Mouse (Mus musculus) midbrain, embryonic 16.5 days (tissue): ENCODE results near the gene Naaladl1. TPM values are rescaled to one million over a fixed set of nuclear protein-coding genes. Genes with fewer than 3 reads are reported as not detected.

Experiments
- ATAC-seq: fragments of 200-750 bp; cut with Nextera tagmentation; 2 replicates; pipeline ENCODE4 v1.8.0; 2017; ENCODE audit warnings: moderate TSS enrichment
- H3K27ac ChIP-seq: fragments of 300-500 bp; sonication (generic); 2 replicates; pipeline ENCODE4 v1.5.1; 2014; ENCODE audit warnings: mild to moderate bottlenecking, low read length, mixed read lengths
- H3K27me3 ChIP-seq: fragments of 300-500 bp; sonication (generic); 2 replicates; pipeline ENCODE4 v1.6.1; 2014; ENCODE audit warnings: low read depth, low read length, mixed read lengths; ENCODE audit not compliant: control insufficient read depth, insufficient read depth
- H3K36me3 ChIP-seq: fragments of 300-500 bp; sonication (generic); 2 replicates; pipeline ENCODE4 v1.6.1; 2014; ENCODE audit warnings: mild to moderate bottlenecking, low read length, moderate library complexity, mixed read lengths; ENCODE audit not compliant: control insufficient read depth, insufficient read depth
- H3K4me1 ChIP-seq: fragments of 300-500 bp; sonication (generic); 2 replicates; pipeline ENCODE4 v1.6.1; 2014; ENCODE audit warnings: mild to moderate bottlenecking, low read length, mixed read lengths; ENCODE audit not compliant: control insufficient read depth, insufficient read depth
- H3K4me2 ChIP-seq: fragments of 300-500 bp; sonication (generic); 2 replicates; pipeline ENCODE4 v1.6.1; 2014; ENCODE audit warnings: mild to moderate bottlenecking, low read length, mixed read lengths
- H3K4me3 ChIP-seq: fragments of 300-500 bp; sonication (generic); 2 replicates; pipeline ENCODE4 v1.5.1; 2014; ENCODE audit warnings: low read depth, mild to moderate bottlenecking, low read length, moderate library complexity, mixed read lengths
- H3K9ac ChIP-seq: fragments of 300-500 bp; sonication (generic); 2 replicates; pipeline ENCODE4 v1.6.1; 2014; ENCODE audit warnings: low read depth, low read length, mixed read lengths
- H3K9me3 ChIP-seq: fragments of 300-500 bp; sonication (generic); replicated peaks from 2 replicates; pipeline ENCODE4 v1.6.1; 2014; ENCODE audit warnings: mild to moderate bottlenecking, low read length, mixed read lengths; ENCODE audit not compliant: control insufficient read depth, poor library complexity, severe bottlenecking
- WGBS: fragments of 180-500 bp; shearing (Covaris S2); extraction: QIAGEN DNeasy Blood & Tissue Kit; methylation state at CpG from one replicate; pipeline ENCODE4 v1.1.7; 2014; 5-methylcytosine and 5-hydroxymethylcytosine counted together
- polyA plus RNA-seq: library from polyadenylated mRNA; unstranded; fragments of >200 nt; fragmentation: Nextera tagmentation; extraction: Ambion mirVana; gene quantifications from 2 replicates; pipeline ENCODE4 v1.2.1, GENCODE M21; 2015

Naaladl1 gene
- polyA plus RNA-seq, 1 experiment from 2014 or later: 0.25 TPM

GRCm38 (mm10) chr19:6073889-6074288 is 31.7 kb upstream of the Naaladl1 start:
- peaks cover 26% of the 10 kb centered on the region for H3K36me3 ChIP-seq
- peaks cover 18% of the 10 kb centered on the region for H3K4me1 ChIP-seq
- H3K4me2 ChIP-seq: no peak overlapping the region
- H3K9me3 ChIP-seq: no peaks in the 10 kb centered on the region
- no peak for ATAC-seq
- H3K9ac ChIP-seq: no peak overlapping the region
- H3K27me3 ChIP-seq: no peaks in the 10 kb centered on the region
- no peak overlapping the region for H3K4me3 ChIP-seq
- H3K27ac ChIP-seq: no peak overlapping the region
- 93% methylated on average over 5 of the region's 5 CpGs for WGBS

GRCm38 (mm10) chr19:6076564-6077393 is 28.8 kb upstream of the Naaladl1 start, which contains the start of gene Vps51:
Gene Vps51, minus strand, starts transcription at chr19:6077231.
- 1% methylated on average over 33 of the region's 33 CpGs for WGBS
- H3K4me2 ChIP-seq: peak within 1 kb of the TSS; percentile 80
- peak within 1 kb of the TSS; percentile 91 for H3K27ac ChIP-seq
- ATAC-seq: peak; percentile 93
- H3K36me3 ChIP-seq: peaks cover 12% of the 10 kb centered on the region
- peak within 1 kb of the TSS; percentile 88 for H3K9ac ChIP-seq
- peaks cover 18% of the 10 kb centered on the region for H3K4me1 ChIP-seq
- no peaks in the 10 kb centered on the region for H3K27me3 ChIP-seq
- H3K4me3 ChIP-seq: peak within 1 kb of the TSS; percentile 87
- no peaks in the 10 kb centered on the region for H3K9me3 ChIP-seq

GRCm38 (mm10) chr19:6079983-6080480 is 25.6 kb upstream of the Naaladl1 start, which contains the start of gene Tmem262:
Gene Tmem262, plus strand, starts transcription at chr19:6080033.
- Histone ChIP-seq H3K27me3 (no peaks in the 10 kb centered on the region), H3K9ac (no peak within 1 kb of the TSS), H3K9me3 (no peaks in the 10 kb centered on the region), H3K27ac (no peak within 1 kb of the TSS), H3K4me2 (no peak within 1 kb of the TSS), H3K36me3 (peaks cover 16% of the 10 kb centered on the region), H3K4me3 (no peak within 1 kb of the TSS), H3K4me1 (peaks cover 29% of the 10 kb centered on the region)
- WGBS: 94% methylated on average over 12 of the region's 12 CpGs
- no peak for ATAC-seq

- no peak within 1 kb of the TSS for H3K4me2 ChIP-seq
- H3K27ac ChIP-seq: no peak within 1 kb of the TSS
- ATAC-seq: no peak
- no peaks in the 10 kb centered on the region for H3K9me3 ChIP-seq
- H3K4me3 ChIP-seq: no peak within 1 kb of the TSS
- peaks cover 24% of the 10 kb centered on the region for H3K4me1 ChIP-seq
- H3K36me3 ChIP-seq: peaks cover 16% of the 10 kb centered on the region
- 89% methylated on average over 9 of the region's 9 CpGs for WGBS
- H3K9ac ChIP-seq: no peak within 1 kb of the TSS
- H3K27me3 ChIP-seq: no peaks in the 10 kb centered on the region
These were observed 23.4 kb upstream of the Naaladl1 start, which contains the start of gene Gm28374 for GRCm38 (mm10) chr19:6082156-6082555. Gene Gm28374, minus strand, starts transcription at chr19:6082256.

- peak within 1 kb of the TSS; percentile 78 for H3K9ac ChIP-seq
- H3K36me3 ChIP-seq: peaks cover 16% of the 10 kb centered on the region
- peak within 1 kb of the TSS; percentile 94 for H3K4me2 ChIP-seq
- peak within 1 kb of the TSS; percentile 63; the same call in 1 of the 2 replicates for H3K27ac ChIP-seq
- peaks cover 18% of the 10 kb centered on the region for H3K4me1 ChIP-seq
- H3K9me3 ChIP-seq: no peaks in the 10 kb centered on the region
- H3K27me3 ChIP-seq: no peaks in the 10 kb centered on the region
- WGBS: 0% methylated on average over 58 of the region's 58 CpGs
- ATAC-seq: peak; percentile 91
- peak within 1 kb of the TSS; percentile 76 for H3K4me3 ChIP-seq
These were observed 20.9 kb upstream of the Naaladl1 start, which contains the start of the genes Zfpl1 and Cdca5 for GRCm38 (mm10) chr19:6084478-6085248. Gene Zfpl1, minus strand, starts transcription at chr19:6084956. Gene Cdca5, plus strand, starts transcription at chr19:6084983.

GRCm38 (mm10) chr19:6085417-6085879 is 20.1 kb upstream of the Naaladl1 start:
- Histone ChIP-seq H3K27me3 (no peaks in the 10 kb centered on the region), H3K9me3 (no peaks in the 10 kb centered on the region), H3K4me1 (peaks cover 18% of the 10 kb centered on the region), H3K9ac (no peak overlapping the region), H3K4me3 (peak overlapping the region; percentile 76), H3K4me2 (peak overlapping the region; percentile 94), H3K36me3 (peaks cover 9% of the 10 kb centered on the region), H3K27ac (no peak overlapping the region)
- under 1% methylated on average over 17 of the region's 17 CpGs for WGBS
- peak; percentile 58 for ATAC-seq

DNA sequence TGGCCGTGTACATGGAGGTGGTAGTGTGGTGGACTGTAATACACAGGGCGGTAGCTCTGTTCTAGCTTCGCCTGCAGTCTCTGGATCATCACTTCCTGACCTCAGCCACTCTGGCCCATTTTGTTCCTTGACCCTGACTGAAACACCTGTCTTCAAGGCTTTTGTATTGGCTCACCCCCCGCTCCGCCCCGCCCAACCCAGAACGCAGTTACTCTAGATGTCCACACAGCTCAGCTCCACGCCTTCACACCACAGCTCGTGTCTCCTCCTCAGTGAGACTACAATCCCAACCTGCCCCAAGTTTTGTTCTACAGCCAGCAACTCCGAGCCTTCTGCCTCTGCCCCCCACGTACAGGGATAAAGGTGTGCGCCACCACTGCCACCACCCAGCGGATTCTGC is 16.7 kb upstream of the Naaladl1 start:
- H3K36me3 ChIP-seq: no peaks in the 10 kb centered on the region
- H3K9ac ChIP-seq: no peak overlapping the region
- WGBS: 94% methylated on average over 13 of the region's 13 CpGs
- no peak overlapping the region for H3K4me3 ChIP-seq
- H3K4me2 ChIP-seq: no peak overlapping the region
- no peaks in the 10 kb centered on the region for H3K9me3 ChIP-seq
- no peak for ATAC-seq
- no peak overlapping the region for H3K27ac ChIP-seq
- no peaks in the 10 kb centered on the region for H3K27me3 ChIP-seq
- peaks cover 12% of the 10 kb centered on the region for H3K4me1 ChIP-seq

- no peak within 1 kb of the TSS for H3K4me2 ChIP-seq
- no peak within 1 kb of the TSS for H3K4me3 ChIP-seq
- WGBS: 91% methylated on average over 7 of the region's 7 CpGs
- no peaks in the 10 kb centered on the region for H3K4me1 ChIP-seq
- ATAC-seq: no peak
- H3K9ac ChIP-seq: no peak within 1 kb of the TSS
- H3K36me3 ChIP-seq: no peaks in the 10 kb centered on the region
- H3K27me3 ChIP-seq: no peaks in the 10 kb centered on the region
- H3K9me3 ChIP-seq: no peaks in the 10 kb centered on the region
- H3K27ac ChIP-seq: no peak within 1 kb of the TSS
These were observed 11.5 kb upstream of the Naaladl1 start, which contains the start of gene AC131692.1 for GRCm38 (mm10) chr19:6094119-6094518. Gene AC131692.1, plus strand, starts transcription at chr19:6094419.
